Mouse (Mus musculus) gastrocnemius, postnatal 36 days (tissue): ENCODE measurements around the gene Tctn3. TPM values are rescaled to one million over a fixed set of nuclear protein-coding genes. Genes with fewer than 3 reads are reported as not detected.
"Not testable (repeated sequence)": the region's sequence is repeated elsewhere in the genome, so short reads cannot be mapped to it uniquely, and the experiment has no call there.

Source experiments
- DNase-seq, 2 experiments: peaks; one replicate each; pipeline ENCODE4 v3.0.0; 2022
- intact Hi-C: fragments of 180-260 bp; cut with DNase I; formaldehyde crosslinking; loops from one replicate; pipeline ENCODE4 v1.15.1; 2025
- total RNA-seq, 2 experiments: library from RNA; stranded (reverse); gene quantifications; 2 replicates each; pipeline ENCODE4 v1.2.3; 2021

Gene Tctn3
- total RNA-seq, 2 experiments from 2014 or later: 1.7 to 2.3 TPM

- DNase-seq: no peak
Measured at GRCm38 (mm10) chr19:40630096-40630495, 18.1 kb upstream of the Tctn3 start.

GRCm38 (mm10) chr19:40628950-40629349, 16.9 kb upstream of the Tctn3 start:
- intact Hi-C loops: no loop called here
- DNase-seq: no peak

More at GRCm38 (mm10) chr19:40630096-40630495, 18.1 kb upstream of the Tctn3 start:
- intact Hi-C loops: no loop called here

GRCm38 (mm10) chr19:40625935-40626334, 13.9 kb upstream of the Tctn3 start:
- DNase-seq: no peak

GRCm38 (mm10) chr19:40621616-40622015, 9.6 kb upstream of the Tctn3 start:
- intact Hi-C loops, DNase-seq: not testable (repeated sequence)

More at GRCm38 (mm10) chr19:40625935-40626334, 13.9 kb upstream of the Tctn3 start:
- intact Hi-C loops: no loop called here

GRCm38 (mm10) chr19:40616021-40616420, 4.0 kb upstream of the Tctn3 start:
- intact Hi-C loops: no loop called here
- DNase-seq: no peak

GRCm38 (mm10) chr19:40614811-40615210, 2.8 kb upstream of the Tctn3 start:
- DNase-seq: no peak
- intact Hi-C loops: loop anchor here (5.0 kb wide), 1 partner anchor 107 kb away; no protein-coding TSS in a partner anchor

GRCm38 (mm10) chr19:40607676-40608075, 4.4 kb downstream of the Tctn3 start:
- no peak for DNase-seq
- intact Hi-C loops: no loop called here

GRCm38 (mm10) chr19:40605189-40605588, 6.8 kb downstream of the Tctn3 start:
- DNase-seq: no peak
- intact Hi-C loops: no loop called here

- intact Hi-C loops: no loop called here
- no peak for DNase-seq
Measured at GRCm38 (mm10) chr19:40601870-40602269, 10.2 kb downstream of the Tctn3 start.

- intact Hi-C loops, DNase-seq: not testable (repeated sequence)
Measured at GRCm38 (mm10) chr19:40600846-40601245, 11.2 kb downstream of the Tctn3 start.

GRCm38 (mm10) chr19:40595831-40596230, 16.2 kb downstream of the Tctn3 start:
- DNase-seq: no peak
- intact Hi-C loops: no loop called here

GRCm38 (mm10) chr19:40595231-40595630, 16.8 kb downstream of the Tctn3 start:
- DNase-seq: no peak
- intact Hi-C loops: no loop called here

GRCm38 (mm10) chr19:40589530-40589880, 22.5 kb downstream of the Tctn3 start:
- intact Hi-C loops: no loop called here

GRCm38 (mm10) chr19:40588847-40589529, 23.0 kb downstream of the Tctn3 start:
- intact Hi-C loops: no loop called here
- peak; percentile 81 to 82 for DNase-seq

More at GRCm38 (mm10) chr19:40589530-40589880, 22.5 kb downstream of the Tctn3 start:
- DNase-seq: no peak

- intact Hi-C loops: no loop called here
- DNase-seq: peak; percentile 89 to 92
Measured at GRCm38 (mm10) chr19:40588293-40588654, 23.8 kb downstream of the Tctn3 start, which contains the start of gene Aldh18a1. Gene Aldh18a1, minus strand, starts transcription at chr19:40588463.

- no peak for DNase-seq
- intact Hi-C loops: no loop called here
Measured at GRCm38 (mm10) chr19:40587491-40588292, 24.3 kb downstream of the Tctn3 start.

- DNase-seq: no peak
- intact Hi-C loops: no loop called here
Measured at GRCm38 (mm10) chr19:40586908-40587307, 25.1 kb downstream of the Tctn3 start.

GRCm38 (mm10) chr19:40581662-40582061, 30.4 kb downstream of the Tctn3 start:
- intact Hi-C loops: no loop called here

GRCm38 (mm10) chr19:40580902-40581301, 31.1 kb downstream of the Tctn3 start:
- no peak for DNase-seq
- intact Hi-C loops: no loop called here

More at GRCm38 (mm10) chr19:40581662-40582061, 30.4 kb downstream of the Tctn3 start:
- no peak for DNase-seq

- no peak for DNase-seq
- intact Hi-C loops: no loop called here
Measured at GRCm38 (mm10) chr19:40575438-40575837, 36.6 kb downstream of the Tctn3 start.

- intact Hi-C loops: no loop called here
Measured at GRCm38 (mm10) chr19:40570726-40571125, 41.3 kb downstream of the Tctn3 start.

GRCm38 (mm10) chr19:40567616-40568015, 44.4 kb downstream of the Tctn3 start:
- DNase-seq: no peak
- intact Hi-C loops: no loop called here

More at GRCm38 (mm10) chr19:40570726-40571125, 41.3 kb downstream of the Tctn3 start:
- no peak for DNase-seq
